In genomic region chr11:50275568-50276151, GRCm38 (mm10) we compare ENCODE assay signal across 12 mouse cellular contexts. TPM values are rescaled to one million over a fixed set of nuclear protein-coding genes. Genes with fewer than 3 reads are reported as not detected.
A peak's percentile ranks its signal among the peaks of the same experiment; 100 is the strongest.
DNase-seq lines count a peak whose midpoint lies in the region; ATAC-seq and TF ChIP-seq lines count a peak whose summit lies in the region.
"Had no signal": no experiment of that assay in that cellular context is flagged by ENCODE, and none has a peak within 500 bp of the region (broad histone marks: within the 10 kb centered on the region; RNA-seq: fewer than 3 reads in every experiment).

No protein-coding gene starts in this region.

- peaks cover 100% of the 10 kb centered on the region for H3K79me2 ChIP-seq in C2C12 (ENCODE audit: control insufficient read depth, insufficient read depth)

- no peaks in the 10 kb centered on the region for H3K9me3 ChIP-seq in kidney, embryonic 15.5 days (replicated peaks)
- H3K9me3 ChIP-seq in liver, postnatal 0 days (ENCODE audit: low read length), result no peaks in the 10 kb centered on the region
- H3K9me3 ChIP-seq: G1E; limb, embryonic 12.5 days; neural tube, embryonic 12.5 days had no signal

- H3K79me3 ChIP-seq in C2C12 (ENCODE audit: low read depth), result peaks cover 76% of the 10 kb centered on the region

- H3K4me1 ChIP-seq in kidney, embryonic 15.5 days, result peaks cover 6% of the 10 kb centered on the region
- peaks cover 11% of the 10 kb centered on the region for H3K4me1 ChIP-seq in liver, postnatal 0 days (ENCODE audit: insufficient read depth)
- H3K4me1 ChIP-seq: limb, embryonic 12.5 days; neural tube, embryonic 12.5 days had no signal

- no peak for ATAC-seq in kidney, embryonic 15.5 days (replicated peaks; ENCODE audit: low FRiP score)
- peak; percentile 50; the same call in 1 of the 2 replicates for ATAC-seq in liver, postnatal 0 days

- no peak for TF ChIP-seq CTCF in C2C12 (IDR thresholded peaks at IDR 0.05; ENCODE audit: control insufficient read depth, insufficient read depth, insufficient read length)
- no peak for TF ChIP-seq CTCF in liver, postnatal 0 days (IDR thresholded peaks at IDR 0.05; ENCODE audit: low read depth)

- no peak for TF ChIP-seq EP300 in liver, postnatal 0 days (IDR thresholded peaks at IDR 0.05; ENCODE audit: low read depth)

- DNase-seq in kidney, postnatal 10 days, result no peak
- peak; percentile 45 for DNase-seq in fat pad, adult 2 months (ENCODE audit: extremely low read depth, low read depth, low spot score)
- DNase-seq in liver, postnatal 0 days, result no peak
- DNase-seq in adrenal gland, postnatal 25 days, result no peak
- no peak for DNase-seq in adrenal gland, postnatal 4 days (ENCODE audit: low spot score in 2 of 2)
- no peak for DNase-seq in layer of hippocampus, postnatal 10 days (ENCODE audit: low spot score in 2 of 2)
- DNase-seq: cerebellum, adult 11-12 months had no signal

- no peak overlapping the region for H3K4me3 ChIP-seq in kidney, embryonic 15.5 days (replicated peaks)
- H3K4me3 ChIP-seq in C2C12 (ENCODE audit: insufficient read depth, poor library complexity, severe bottlenecking), result no peak overlapping the region
- H3K4me3 ChIP-seq in liver, postnatal 0 days (ENCODE audit: low read depth, low read length), result no peak overlapping the region
- H3K4me3 ChIP-seq: limb, embryonic 12.5 days; neural tube, embryonic 12.5 days had no signal

- no peak overlapping the region for H3ac ChIP-seq in C2C12 (ENCODE audit: control insufficient read depth, insufficient read length, low read depth)

- H3K36me3 ChIP-seq in kidney, embryonic 15.5 days, result peaks cover 19% of the 10 kb centered on the region
- H3K36me3 ChIP-seq in C2C12 (ENCODE audit: control insufficient read depth, insufficient read depth), result peaks cover 24% of the 10 kb centered on the region
- H3K36me3 ChIP-seq in liver, postnatal 0 days (replicated peaks; ENCODE audit: insufficient read depth, low read length), result no peaks in the 10 kb centered on the region; the same call in 1 of the 2 replicates

- H3K9ac ChIP-seq in kidney, embryonic 15.5 days, result no peak overlapping the region
- H3K9ac ChIP-seq in liver, postnatal 0 days (replicated peaks), result no peak overlapping the region
- H3K9ac ChIP-seq: limb, embryonic 12.5 days; neural tube, embryonic 12.5 days had no signal

- no peaks in the 10 kb centered on the region for H3K27me3 ChIP-seq in kidney, embryonic 15.5 days
- H3K27me3 ChIP-seq in C2C12 (ENCODE audit: control insufficient read depth, insufficient read depth, insufficient read length), result no peaks in the 10 kb centered on the region
- H3K27me3 ChIP-seq in liver, postnatal 0 days (ENCODE audit: insufficient read depth, low read length), result no peaks in the 10 kb centered on the region
- H3K27me3 ChIP-seq: limb, embryonic 12.5 days; neural tube, embryonic 12.5 days had no signal

- 77% methylated on average over 5 of the region's 5 CpGs for WGBS in kidney, embryonic 15.5 days
- WGBS in liver, postnatal 0 days (ENCODE audit: insufficient replicate concordance), result 40% methylated on average over 5 of the region's 5 CpGs

- 0 out of 2 replicates have a peak overlapping the region, but pooled peaks have one; percentile 14 for H3K27ac ChIP-seq in kidney, embryonic 15.5 days
- H3K27ac ChIP-seq in liver, postnatal 0 days (ENCODE audit: low read depth), result peak overlapping the region; percentile 11; the same call in 1 of the 2 replicates
- H3K27ac ChIP-seq: limb, embryonic 12.5 days; neural tube, embryonic 12.5 days had no signal

- H3K4me2 ChIP-seq in kidney, embryonic 15.5 days, result no peak overlapping the region
- peak overlapping the region; percentile 19; the same call in 1 of the 2 replicates for H3K4me2 ChIP-seq in liver, postnatal 0 days (ENCODE audit: low read depth, low read length)
- H3K4me2 ChIP-seq: limb, embryonic 12.5 days; neural tube, embryonic 12.5 days had no signal

TF ChIP-seq in C2C12, 6 proteins besides CTCF, POLR2A, EP300 and RAD21:
- no peak for TF ChIP-seq MYOG (IDR thresholded peaks at IDR 0.05; ENCODE audit: control insufficient read depth, extremely low read depth, insufficient read length)
- TF ChIP-seq MYOD1 (IDR thresholded peaks at IDR 0.05; ENCODE audit: control insufficient read depth, insufficient read length, low read depth), result peak; percentile 38
- TF ChIP-seq FOSL1 (IDR thresholded peaks at IDR 0.05; ENCODE audit: insufficient read depth, low read length, poor library complexity, severe bottlenecking), result peak; percentile 19
- TF ChIP-seq USF1 (IDR thresholded peaks at IDR 0.05; ENCODE audit: low read depth), result peak; percentile 91
- TF ChIP-seq CEBPB (IDR thresholded peaks at IDR 0.05; ENCODE audit: low read depth), result no peak
- TF ChIP-seq MAX (IDR thresholded peaks at IDR 0.05), result peak; percentile 63
TF ChIP-seq in C2C12: peak in this region for 4.

RNA-seq across cellular contexts. Expression of gene Maml1, which starts 16.5 kb away (rescaled TPM):
- 5.2 and 5.8 TPM in 2 replicates for polyA plus RNA-seq in kidney, embryonic 15.5 days (2015; fragmentation: Nextera tagmentation; extraction: Ambion mirVana)
- 14.8 TPM for polyA plus RNA-seq in C2C12 (2012; fragmentation: generic; extraction: Trizol)
- 1.6 TPM in 2 replicates for polyA plus RNA-seq in liver, postnatal 0 days (2015; fragmentation: Nextera tagmentation; extraction: Ambion mirVana)
- 28.4 and 29.5 TPM in 2 replicates for total RNA-seq in adrenal gland, postnatal 25 days (2021)
- 10 to 100 TPM; 34.4 to 36.7 TPM for total RNA-seq in adrenal gland, postnatal 4 days (2021)
- 10 to 100 TPM in 1 of 2 experiments, 1 to 10 TPM in 1; 9.5 to 10.1 TPM for total RNA-seq in layer of hippocampus, postnatal 10 days (2021)

RNA-seq across cellular contexts. Expression of gene Ltc4s, which starts 37.2 kb away (rescaled TPM):
- 1.4 and 1.9 TPM in 2 replicates for polyA plus RNA-seq in kidney, embryonic 15.5 days (2015; fragmentation: Nextera tagmentation; extraction: Ambion mirVana)
- 1.3 TPM for polyA plus RNA-seq in C2C12 (2012; fragmentation: generic; extraction: Trizol)
- 0.68 and 0.89 TPM in 2 replicates for polyA plus RNA-seq in liver, postnatal 0 days (2015; fragmentation: Nextera tagmentation; extraction: Ambion mirVana)
- 6.2 and 7.5 TPM in 2 replicates for total RNA-seq in adrenal gland, postnatal 25 days (2021)
- total RNA-seq in adrenal gland, postnatal 4 days (2021), result 1 to 10 TPM; 4.4 to 6.0 TPM
- 10 to 100 TPM in 1 of 2 experiments, 1 to 10 TPM in 1; 9.9 to 15.5 TPM for total RNA-seq in layer of hippocampus, postnatal 10 days (2021)
- total RNA-seq: G1E had no signal
- polyA plus RNA-seq: G1E had no signal

RNA-seq across cellular contexts. Expression of gene Canx, which starts 49.8 kb away (rescaled TPM):
- polyA plus RNA-seq in kidney, embryonic 15.5 days (2015; fragmentation: Nextera tagmentation; extraction: Ambion mirVana), result 372 and 393 TPM in 2 replicates
- 144 TPM for polyA plus RNA-seq in C2C12 (2012; fragmentation: generic; extraction: Trizol)
- polyA plus RNA-seq in liver, postnatal 0 days (2015; fragmentation: Nextera tagmentation; extraction: Ambion mirVana), result 125 and 130 TPM in 2 replicates
- total RNA-seq in adrenal gland, postnatal 25 days (2021), result 362 and 433 TPM in 2 replicates
- total RNA-seq in adrenal gland, postnatal 4 days (2021), result 100 to 1,000 TPM; 444 to 454 TPM
- total RNA-seq in layer of hippocampus, postnatal 10 days (2021), result 100 to 1,000 TPM; 413 to 414 TPM
